Mouse (Mus musculus) stomach, adult 2 months (tissue): ENCODE measurements around the gene Olfr1513. TPM values are rescaled to one million over a fixed set of nuclear protein-coding genes. Genes with fewer than 3 reads are reported as not detected.

Experiments
- polyA plus RNA-seq: library from polyadenylated mRNA; depleted of rRNA; stranded (reverse); fragments of >200 nt; gene quantifications from 2 replicates; pipeline ENCODE4 v1.2.3, GENCODE M21; 2012; rRNA removed

Olfr1513 gene
- not detected in 2 replicates for polyA plus RNA-seq

DNA sequence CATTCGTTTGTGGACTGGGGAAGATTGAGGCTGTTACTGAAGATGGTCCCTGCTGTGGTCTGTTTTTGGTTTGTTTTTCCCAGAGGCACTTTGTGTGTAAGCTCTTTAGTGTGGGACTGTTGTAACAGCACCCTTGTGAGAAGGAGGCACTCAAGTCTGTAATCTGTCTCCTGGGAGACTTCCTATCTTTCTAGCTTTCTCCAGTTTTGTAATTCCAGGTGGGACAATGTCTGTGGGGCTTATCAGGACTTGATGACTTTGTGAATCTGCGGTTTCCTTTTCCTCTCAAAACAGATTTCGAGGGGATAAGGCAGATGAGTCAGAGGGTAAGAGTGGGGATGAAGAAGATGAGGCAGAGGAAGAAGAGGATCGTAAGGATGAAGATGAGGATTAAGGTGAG, at the start of gene Olfr1513:
Gene Olfr1513 (minus strand): TSS at position 101 of the 400 bp plus-strand sequence.

DNA sequence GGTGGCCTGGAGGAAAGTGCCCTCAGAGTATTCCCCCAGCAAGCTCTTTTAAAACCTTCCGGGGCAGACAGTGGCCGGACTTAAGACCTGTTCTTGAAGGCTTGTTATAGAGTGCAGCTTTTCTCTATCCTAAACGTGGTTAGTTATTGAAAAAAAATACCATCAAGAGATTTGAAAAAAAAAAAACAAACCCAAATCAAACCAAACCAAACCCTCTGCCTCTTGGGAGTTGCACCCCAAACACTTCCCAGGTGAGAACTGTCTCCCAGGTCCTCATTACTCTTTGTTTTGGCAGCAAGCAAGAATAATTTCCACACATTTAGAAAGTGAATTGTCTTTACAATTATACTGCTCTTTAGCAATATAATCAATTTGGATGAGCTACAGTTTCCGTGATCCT, 41.1 kb upstream of the Olfr1513 start, which contains the start of gene Olfr1511:
Gene Olfr1511 (minus strand): TSS at position 101 of the 400 bp plus-strand sequence.

DNA sequence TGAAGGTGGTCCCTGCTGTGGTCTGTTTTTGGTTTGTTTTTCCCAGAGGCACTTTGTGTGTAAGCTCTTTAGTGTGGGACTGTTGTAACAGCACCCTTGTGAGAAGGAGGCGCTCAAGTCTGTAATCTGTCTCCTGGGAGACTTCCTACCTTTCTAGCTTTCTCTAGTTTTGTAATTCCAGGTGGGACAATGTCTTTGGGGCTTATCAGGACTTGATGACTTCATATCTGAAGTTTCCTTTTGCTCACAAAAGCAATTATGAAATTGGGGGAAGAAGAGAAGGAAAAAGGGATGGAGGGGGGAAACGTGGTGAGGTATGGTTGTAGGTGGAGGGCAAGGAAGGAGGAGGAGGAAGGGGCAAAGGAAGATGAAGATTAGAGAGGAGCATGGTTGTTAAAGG, 22.9 kb upstream of the Olfr1513 start, which contains the start of gene Olfr1512:
Gene Olfr1512 (minus strand): TSS at position 101 of the 400 bp plus-strand sequence.

DNA sequence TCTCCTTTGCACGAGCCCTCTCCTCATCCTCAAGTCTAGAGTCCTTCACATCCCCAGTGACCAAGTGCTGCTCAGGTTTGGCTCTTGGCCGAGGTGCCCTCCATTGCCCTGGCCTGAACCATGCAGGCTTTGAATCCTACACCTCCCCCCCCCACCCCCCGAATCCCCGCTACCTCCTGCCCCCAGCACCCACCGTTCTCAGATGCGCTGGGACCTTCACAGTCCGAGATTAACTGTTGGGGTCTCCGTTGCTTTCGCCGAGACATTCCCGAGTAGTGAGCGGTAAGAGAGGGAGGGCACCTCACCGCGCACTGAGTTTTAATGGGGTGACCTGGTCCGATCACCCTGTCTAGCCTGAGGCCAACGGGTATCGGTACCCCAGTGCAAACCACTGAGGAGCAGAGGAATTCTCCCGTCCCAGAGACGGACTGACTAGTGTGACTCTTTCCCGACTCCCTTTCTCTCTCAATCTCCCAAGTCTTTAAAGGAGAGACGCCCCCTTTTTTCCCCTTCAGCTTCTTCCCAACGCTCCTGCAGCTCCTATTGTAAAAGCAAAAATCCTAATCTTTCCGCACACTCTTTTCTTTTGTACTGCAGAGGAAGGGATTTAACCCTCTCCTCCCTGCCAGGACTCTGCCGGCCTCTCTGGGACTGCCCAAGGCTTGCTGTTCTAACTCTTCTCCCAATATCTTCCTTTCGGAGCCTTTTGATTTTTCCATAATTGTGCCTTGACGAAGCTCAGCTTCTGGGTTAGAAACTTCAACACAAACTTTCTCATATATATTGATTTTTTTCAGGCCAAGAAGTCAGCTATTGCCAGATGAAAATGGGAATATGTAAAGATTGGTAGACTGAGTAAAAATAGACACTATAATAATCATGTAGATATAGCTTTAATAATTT, 28.0 kb downstream of the Olfr1513 start, which contains the start of gene Sall2:
Gene Sall2 (minus strand): TSS at position 853 of the 903 bp plus-strand sequence.

DNA sequence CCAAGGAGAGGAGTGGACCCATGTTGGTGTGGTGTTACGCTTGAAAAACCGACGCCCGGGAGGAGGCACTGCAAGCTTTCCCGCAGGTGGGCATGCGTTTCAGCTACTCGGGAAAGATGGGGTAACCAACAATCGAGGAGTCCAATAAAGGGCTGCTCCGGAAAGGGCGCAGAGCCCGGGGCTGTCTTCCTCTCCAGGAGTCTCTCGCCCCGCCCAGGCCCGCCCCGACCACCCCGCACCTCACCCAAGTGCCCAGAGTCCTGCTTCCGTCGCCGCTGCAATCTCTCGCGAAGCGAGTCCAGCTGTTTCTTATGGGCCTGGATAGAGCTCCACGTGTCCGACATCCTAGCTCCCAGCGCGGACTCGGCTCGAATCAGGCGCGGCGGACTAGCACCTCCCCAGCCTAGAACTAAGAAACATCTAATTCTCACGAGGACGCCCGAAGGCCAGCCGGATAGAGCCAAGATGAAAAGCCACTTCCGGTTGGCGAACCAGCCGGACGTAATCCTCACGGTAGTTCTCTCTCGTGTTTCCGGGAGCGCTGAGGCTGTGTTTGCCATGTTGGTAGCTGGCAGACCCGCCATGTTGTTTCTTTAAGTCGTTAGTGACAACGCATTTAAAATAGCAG, 51.5 kb downstream of the Olfr1513 start, which contains the start of gene Mettl3:
Gene Mettl3 (minus strand): TSS at position 485 of the 628 bp plus-strand sequence.

Other genes starting within 250 kb of the Olfr1513 start
- 0.41 and 1.6 TPM in 2 replicates for gene Rpgrip1, start 245.7 kb downstream of the Olfr1513 start, polyA plus RNA-seq
- 2.0 and 3.1 TPM in 2 replicates for gene Supt16, start 159.0 kb downstream of the Olfr1513 start, polyA plus RNA-seq
- 10.5 and 13.2 TPM in 2 replicates for gene Chd8, start 98.6 kb downstream of the Olfr1513 start, polyA plus RNA-seq
- gene Tox4, start 77.3 kb downstream of the Olfr1513 start, polyA plus RNA-seq = 12.2 and 13.6 TPM in 2 replicates
- 1.1 and 1.8 TPM in 2 replicates for gene Rab2b, start 76.9 kb downstream of the Olfr1513 start, polyA plus RNA-seq
- gene Mettl3, start 51.3 kb downstream of the Olfr1513 start, polyA plus RNA-seq = 5.2 and 7.9 TPM in 2 replicates
- gene Sall2, start 27.6 kb downstream of the Olfr1513 start, polyA plus RNA-seq = 0.73 and 0.97 TPM in 2 replicates
- gene Olfr1512, start 22.8 kb upstream of the Olfr1513 start, polyA plus RNA-seq = not detected in 2 replicates
- gene Olfr1511, start 41.0 kb upstream of the Olfr1513 start, polyA plus RNA-seq = not detected in 2 replicates
- not detected in 2 replicates for gene Olfr1510, start 58.0 kb upstream of the Olfr1513 start, polyA plus RNA-seq
- not detected in 2 replicates for gene Olfr1509, start 86.6 kb upstream of the Olfr1513 start, polyA plus RNA-seq
- gene Olfr1508, start 111.1 kb upstream of the Olfr1513 start, polyA plus RNA-seq = not detected in 2 replicates
- gene Olfr1507, start 139.3 kb upstream of the Olfr1513 start, polyA plus RNA-seq = not detected in 2 replicates